Mouse (Mus musculus) erythroid progenitor cell, adult 5-6 weeks (primary cell): ENCODE data around the gene Gga1. TPM values are rescaled to one million over a fixed set of nuclear protein-coding genes. Genes with fewer than 3 reads are reported as not detected.
A peak's percentile ranks its signal among the peaks of the same experiment; 100 is the strongest.

Experiments used
- ATAC-seq: replicated peaks from 2 replicates; pipeline ENCODE4 v1.8.0; 2016; ENCODE audit warnings: moderate number of reproducible peaks, mild to moderate bottlenecking, moderate TSS enrichment, inconsistent platforms; ENCODE audit not compliant: poor library complexity, low FRiP score, severe bottlenecking
- total RNA-seq, 2 experiments: library from RNA; stranded (forward) in 1 of 2; stranded (reverse) in 1 of 2; fragments of 150-400 nt in 1 of 2; fragments of 186-747, 209-891 nt in 1 of 2; gene quantifications; 2 replicates each; pipeline versions ENCODE4 v1.2.3 to v1.2.4; 2015 to 2017; ENCODE audit warnings: low replicate concordance in 2 of 2

Gga1 gene
- total RNA-seq, 2 experiments from 2014 or later = 3.5 to 25.2 TPM

GRCm38 (mm10) chr15:78927788-78928457 is 50.9 kb downstream of the Gga1 start:
- ATAC-seq = no peak

GRCm38 (mm10) chr15:78928539-78928938 is 51.5 kb downstream of the Gga1 start:
- no peak for ATAC-seq

- ATAC-seq = no peak
Measured at GRCm38 (mm10) chr15:78930192-78930706, 53.3 kb downstream of the Gga1 start.

GRCm38 (mm10) chr15:78930801-78931426 is 53.9 kb downstream of the Gga1 start:
- ATAC-seq = no peak

- ATAC-seq = no peak
Measured at GRCm38 (mm10) chr15:78931577-78931976, 54.6 kb downstream of the Gga1 start.

- peak; percentile 92 for ATAC-seq
Measured at GRCm38 (mm10) chr15:78934784-78935320, 57.9 kb downstream of the Gga1 start, which contains the start of gene Nol12. Gene Nol12 (plus strand): TSS chr15:78934933.

- no peak; the same call in 1 of the 2 replicates for ATAC-seq
Measured at GRCm38 (mm10) chr15:78936403-78936802, 59.4 kb downstream of the Gga1 start.

- ATAC-seq = no peak
Measured at GRCm38 (mm10) chr15:78937311-78937710, 60.3 kb downstream of the Gga1 start.

GRCm38 (mm10) chr15:78937963-78938362 is 61.0 kb downstream of the Gga1 start:
- no peak for ATAC-seq

GRCm38 (mm10) chr15:78940325-78940724 is 63.3 kb downstream of the Gga1 start:
- ATAC-seq = no peak

GRCm38 (mm10) chr15:78942663-78943062 is 65.7 kb downstream of the Gga1 start:
- peak; percentile 71 for ATAC-seq

Other genes with a start within 250 kb of the Gga1 start
- gene Elfn2, start 158.4 kb upstream of the Gga1 start, total RNA-seq (2015; ENCODE audit: low replicate concordance) = not detected in 2 replicates
- gene Elfn2, start 158.4 kb upstream of the Gga1 start, total RNA-seq (2017; ENCODE audit: low replicate concordance) = not detected in 2 replicates
- 1.7 and 1.8 TPM in 2 replicates for gene Mfng, start 103.7 kb upstream of the Gga1 start, total RNA-seq (2015; ENCODE audit: low replicate concordance)
- 2.3 TPM in 1 of 2 replicates, not detected in the other for gene Mfng, start 103.7 kb upstream of the Gga1 start, total RNA-seq (2017; ENCODE audit: low replicate concordance)
- 0.42 and 0.72 TPM in 2 replicates for gene Card10, start 74.1 kb upstream of the Gga1 start, total RNA-seq (2015; ENCODE audit: low replicate concordance)
- not detected in 2 replicates for gene Card10, start 74.1 kb upstream of the Gga1 start, total RNA-seq (2017; ENCODE audit: low replicate concordance)
- not detected in 2 replicates for gene Cdc42ep1, start 34.6 kb upstream of the Gga1 start, total RNA-seq (2015; ENCODE audit: low replicate concordance)
- gene Cdc42ep1, start 34.6 kb upstream of the Gga1 start, total RNA-seq (2017; ENCODE audit: low replicate concordance) = not detected in 2 replicates
- not detected in 2 replicates for gene Lgals2, start 21.7 kb upstream of the Gga1 start, total RNA-seq (2015; ENCODE audit: low replicate concordance)
- not detected in 2 replicates for gene Lgals2, start 21.7 kb upstream of the Gga1 start, total RNA-seq (2017; ENCODE audit: low replicate concordance)
- gene Gm49510, start 22.5 kb downstream of the Gga1 start, total RNA-seq (2015; ENCODE audit: low replicate concordance) = 1.3 TPM in 1 of 2 replicates, not detected in the other
- gene Gm49510, start 22.5 kb downstream of the Gga1 start, total RNA-seq (2017; ENCODE audit: low replicate concordance) = not detected in 2 replicates
- gene Sh3bp1, start 22.6 kb downstream of the Gga1 start, total RNA-seq (2015; ENCODE audit: low replicate concordance) = 17.7 and 21.4 TPM in 2 replicates
- gene Sh3bp1, start 22.6 kb downstream of the Gga1 start, total RNA-seq (2017; ENCODE audit: low replicate concordance) = 0.26 and 7.1 TPM in 2 replicates
- gene Pdxp, start 36.7 kb downstream of the Gga1 start, total RNA-seq (2015; ENCODE audit: low replicate concordance) = 0.72 and 2.1 TPM in 2 replicates
- gene Pdxp, start 36.7 kb downstream of the Gga1 start, total RNA-seq (2017; ENCODE audit: low replicate concordance) = 1.4 TPM in 1 of 2 replicates, not detected in the other
- gene Lgals1, start 49.5 kb downstream of the Gga1 start, total RNA-seq (2015; ENCODE audit: low replicate concordance) = 66.7 and 92.6 TPM in 2 replicates
- gene Lgals1, start 49.5 kb downstream of the Gga1 start, total RNA-seq (2017; ENCODE audit: low replicate concordance) = 67.5 and 70.4 TPM in 2 replicates
- 12.6 and 22.6 TPM in 2 replicates for gene Nol12, start 57.7 kb downstream of the Gga1 start, total RNA-seq (2015; ENCODE audit: low replicate concordance)
- 6.8 and 11.2 TPM in 2 replicates for gene Nol12, start 57.7 kb downstream of the Gga1 start, total RNA-seq (2017; ENCODE audit: low replicate concordance)
- gene Triobp, start 70.5 kb downstream of the Gga1 start, total RNA-seq (2015; ENCODE audit: low replicate concordance) = 40.7 and 72.8 TPM in 2 replicates
- gene Triobp, start 70.5 kb downstream of the Gga1 start, total RNA-seq (2017; ENCODE audit: low replicate concordance) = 46.2 and 61.3 TPM in 2 replicates
- gene H1f0, start 151.3 kb downstream of the Gga1 start, total RNA-seq (2015; ENCODE audit: low replicate concordance) = 13.7 and 21.4 TPM in 2 replicates
- gene H1f0, start 151.3 kb downstream of the Gga1 start, total RNA-seq (2017; ENCODE audit: low replicate concordance) = 16.7 and 19.7 TPM in 2 replicates
- gene Galr3, start 164.7 kb downstream of the Gga1 start, total RNA-seq (2015; ENCODE audit: low replicate concordance) = not detected in 2 replicates
- not detected in 2 replicates for gene Galr3, start 164.7 kb downstream of the Gga1 start, total RNA-seq (2017; ENCODE audit: low replicate concordance)
- 64.9 and 75.0 TPM in 2 replicates for gene Ankrd54, start 185.7 kb downstream of the Gga1 start, total RNA-seq (2015; ENCODE audit: low replicate concordance)
- 37.3 and 66.5 TPM in 2 replicates for gene Ankrd54, start 185.7 kb downstream of the Gga1 start, total RNA-seq (2017; ENCODE audit: low replicate concordance)
- gene Eif3l, start 198.0 kb downstream of the Gga1 start, total RNA-seq (2015; ENCODE audit: low replicate concordance) = 50.1 and 69.2 TPM in 2 replicates
- 47.1 and 47.9 TPM in 2 replicates for gene Eif3l, start 198.0 kb downstream of the Gga1 start, total RNA-seq (2017; ENCODE audit: low replicate concordance)
- 0.72 TPM in 1 of 2 replicates, not detected in the other for gene Micall1, start 231.7 kb downstream of the Gga1 start, total RNA-seq (2015; ENCODE audit: low replicate concordance)
- 1.7 and 4.1 TPM in 2 replicates for gene Micall1, start 231.7 kb downstream of the Gga1 start, total RNA-seq (2017; ENCODE audit: low replicate concordance)